Mouse (Mus musculus) lung, embryonic 15.5 days (tissue): ENCODE measurements around the gene Slc8a1. TPM values are rescaled to one million over a fixed set of nuclear protein-coding genes. Genes with fewer than 3 reads are reported as not detected.

ENCODE experiments used
- ATAC-seq: fragments of 200-750 bp; cut with Nextera tagmentation; 2 replicates; pipeline ENCODE4 v1.8.0; 2017; ENCODE audit warnings: moderate number of reproducible peaks, borderline replicate concordance; ENCODE audit not compliant: low FRiP score, low TSS enrichment; ENCODE audit errors: extremely low read depth
- H3K27ac ChIP-seq: fragments of 300-500 bp; sonication (generic); 2 replicates; pipeline ENCODE4 v1.5.1; 2015; ENCODE audit warnings: moderate library complexity, mild to moderate bottlenecking, inconsistent platforms
- H3K27me3 ChIP-seq: fragments of 300-500 bp; sonication (generic); 2 replicates; pipeline ENCODE4 v1.6.1; 2015; ENCODE audit warnings: inconsistent platforms
- H3K36me3 ChIP-seq: fragments of 300-500 bp; sonication (generic); 2 replicates; pipeline ENCODE4 v1.6.1; 2015; ENCODE audit warnings: inconsistent platforms
- H3K4me1 ChIP-seq: fragments of 300-500 bp; sonication (generic); 2 replicates; pipeline ENCODE4 v1.6.1; 2015; ENCODE audit warnings: inconsistent platforms
- H3K4me2 ChIP-seq: fragments of 300-500 bp; sonication (generic); 2 replicates; pipeline ENCODE4 v1.6.1; 2015; ENCODE audit warnings: inconsistent platforms, mild to moderate bottlenecking, moderate library complexity
- H3K4me3 ChIP-seq: fragments of 300-500 bp; sonication (generic); 2 replicates; pipeline ENCODE4 v1.5.1; 2015; ENCODE audit warnings: mild to moderate bottlenecking, inconsistent platforms
- H3K9ac ChIP-seq: fragments of 300-500 bp; sonication (generic); 2 replicates; pipeline ENCODE4 v1.6.1; 2015; ENCODE audit warnings: inconsistent platforms
- H3K9me3 ChIP-seq: fragments of 300-500 bp; sonication (generic); 2 replicates; pipeline ENCODE4 v1.6.1; 2016; ENCODE audit warnings: inconsistent platforms
- WGBS: fragments of 180-500 bp; shearing (Covaris S2); methylation state at CpG from one replicate; pipeline ENCODE4 v1.1.7; 2015; 5-methylcytosine and 5-hydroxymethylcytosine counted together
- polyA plus RNA-seq: library from polyadenylated mRNA; unstranded; fragments of >200 nt; fragmentation: Nextera tagmentation; extraction: Ambion mirVana; gene quantifications from 2 replicates; pipeline ENCODE4 v1.2.1, GENCODE M21; 2015

The Slc8a1 gene
- polyA plus RNA-seq, 1 experiment from 2014 or later, result 7.0 TPM

DNA sequence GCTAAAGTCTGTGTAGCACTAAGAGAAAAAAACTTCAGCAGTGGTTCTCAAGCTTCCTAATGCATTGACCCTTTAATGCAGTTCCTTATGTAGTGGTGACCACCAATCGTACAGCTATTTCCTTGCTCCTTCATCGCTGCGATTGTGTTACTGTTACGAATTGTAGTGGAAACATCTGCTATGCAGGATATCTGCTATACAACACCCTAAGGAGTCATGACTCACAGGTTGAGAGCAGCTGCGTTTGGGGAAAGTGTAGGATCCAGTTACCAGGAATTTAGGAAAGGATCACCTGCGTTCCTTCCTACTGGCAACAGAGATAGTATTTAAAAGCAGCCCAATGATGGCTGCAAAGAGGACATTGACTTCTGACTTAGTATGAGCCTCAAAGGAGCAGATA is 213.4 kb downstream of the Slc8a1 start:
- Histone ChIP-seq H3K27me3 (no peaks in the 10 kb centered on the region), H3K4me2 (no peak overlapping the region), H3K4me1 (no peaks in the 10 kb centered on the region; the same call in 1 of the 2 replicates), H3K9me3 (no peaks in the 10 kb centered on the region), H3K4me3 (no peak overlapping the region), H3K9ac (no peak overlapping the region), H3K36me3 (no peaks in the 10 kb centered on the region), H3K27ac (no peak overlapping the region)
- no peak for ATAC-seq
- WGBS, result 80% methylated on average over 6 of the region's 6 CpGs

- Histone ChIP-seq H3K36me3 (no peaks in the 10 kb centered on the region), H3K9ac (no peak overlapping the region), H3K27me3 (no peaks in the 10 kb centered on the region), H3K27ac (no peak overlapping the region), H3K9me3 (no peaks in the 10 kb centered on the region), H3K4me3 (no peak overlapping the region), H3K4me1 (no peaks in the 10 kb centered on the region), H3K4me2 (no peak overlapping the region)
- WGBS, result 77% methylated on average over 2 of the region's 2 CpGs
- no peak for ATAC-seq
Measured at GRCm38 (mm10) chr17:81523943-81524342, 214.2 kb downstream of the Slc8a1 start.

DNA sequence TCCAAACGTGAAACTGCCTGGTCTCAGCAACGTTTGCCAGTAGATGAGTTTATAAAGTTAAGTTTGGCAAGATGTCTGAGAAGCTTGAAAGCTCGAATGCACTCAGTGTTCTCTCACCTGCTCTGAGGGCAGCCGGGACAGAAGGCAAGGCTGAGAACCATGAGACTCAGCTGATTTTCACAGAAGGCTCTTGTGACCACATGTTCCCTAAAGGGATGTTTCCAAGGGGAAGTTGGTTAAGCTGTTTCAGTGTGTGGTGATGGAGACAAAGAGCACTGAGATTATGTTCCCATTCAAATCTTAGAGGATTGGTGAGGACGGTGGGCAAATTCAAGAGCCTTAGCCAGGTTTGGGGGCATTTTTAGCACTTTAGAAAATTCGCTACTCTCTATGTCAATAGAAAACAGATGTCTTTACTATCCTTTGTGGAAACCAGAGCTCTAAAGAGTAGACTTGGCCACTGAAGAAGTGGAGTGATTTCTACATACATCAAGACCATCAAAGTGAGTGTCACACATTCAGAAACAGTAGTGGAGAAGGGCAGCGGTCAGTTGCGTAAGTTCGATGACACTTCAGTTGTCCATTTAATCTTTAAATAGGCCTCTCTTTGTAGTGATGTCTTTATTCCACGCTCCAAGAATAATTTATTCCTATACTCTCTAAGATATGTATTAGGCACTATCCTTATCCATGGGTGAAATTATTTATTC is 219.7 kb downstream of the Slc8a1 start:
- H3K4me2 ChIP-seq, result no peak overlapping the region
- H3K36me3 ChIP-seq, result no peaks in the 10 kb centered on the region
- no peak overlapping the region for H3K27ac ChIP-seq
- no peaks in the 10 kb centered on the region for H3K9me3 ChIP-seq
- 86% methylated on average over 10 of the region's 10 CpGs for WGBS
- ATAC-seq, result no peak
- peaks cover 3% of the 10 kb centered on the region; the same call in 1 of the 2 replicates for H3K4me1 ChIP-seq
- no peak overlapping the region for H3K9ac ChIP-seq
- no peak overlapping the region for H3K4me3 ChIP-seq
- H3K27me3 ChIP-seq, result no peaks in the 10 kb centered on the region

GRCm38 (mm10) chr17:81516155-81516554 is 222.0 kb downstream of the Slc8a1 start:
- no peak overlapping the region for H3K9ac ChIP-seq
- 94% methylated on average over 4 of the region's 4 CpGs for WGBS
- no peaks in the 10 kb centered on the region for H3K27me3 ChIP-seq

GRCm38 (mm10) chr17:81514022-81514421 is 224.2 kb downstream of the Slc8a1 start:
- H3K9me3 ChIP-seq, result no peaks in the 10 kb centered on the region
- peaks cover 6% of the 10 kb centered on the region; the same call in 1 of the 2 replicates for H3K4me1 ChIP-seq
- no peak overlapping the region for H3K4me2 ChIP-seq
- H3K36me3 ChIP-seq, result no peaks in the 10 kb centered on the region
- no peak overlapping the region for H3K9ac ChIP-seq
- no peak overlapping the region for H3K27ac ChIP-seq
- 73% methylated on average over 4 of the region's 4 CpGs for WGBS
- ATAC-seq, result no peak
- no peaks in the 10 kb centered on the region for H3K27me3 ChIP-seq
- H3K4me3 ChIP-seq, result no peak overlapping the region

More at GRCm38 (mm10) chr17:81516155-81516554, 222.0 kb downstream of the Slc8a1 start:
- Histone ChIP-seq H3K4me2 (no peak overlapping the region), H3K36me3 (no peaks in the 10 kb centered on the region), H3K9me3 (no peaks in the 10 kb centered on the region), H3K4me1 (peaks cover 6% of the 10 kb centered on the region; the same call in 1 of the 2 replicates), H3K27ac (no peak overlapping the region), H3K4me3 (no peak overlapping the region)
- no peak for ATAC-seq

GRCm38 (mm10) chr17:81513368-81513958 is 224.7 kb downstream of the Slc8a1 start:
- Histone ChIP-seq H3K36me3 (no peaks in the 10 kb centered on the region), H3K9me3 (no peaks in the 10 kb centered on the region), H3K4me2 (no peak overlapping the region), H3K4me1 (peaks cover 6% of the 10 kb centered on the region; the same call in 1 of the 2 replicates), H3K27ac (no peak overlapping the region), H3K4me3 (no peak overlapping the region), H3K9ac (no peak overlapping the region), H3K27me3 (no peaks in the 10 kb centered on the region)
- 63% methylated on average over 6 of the region's 6 CpGs for WGBS
- ATAC-seq, result no peak

DNA sequence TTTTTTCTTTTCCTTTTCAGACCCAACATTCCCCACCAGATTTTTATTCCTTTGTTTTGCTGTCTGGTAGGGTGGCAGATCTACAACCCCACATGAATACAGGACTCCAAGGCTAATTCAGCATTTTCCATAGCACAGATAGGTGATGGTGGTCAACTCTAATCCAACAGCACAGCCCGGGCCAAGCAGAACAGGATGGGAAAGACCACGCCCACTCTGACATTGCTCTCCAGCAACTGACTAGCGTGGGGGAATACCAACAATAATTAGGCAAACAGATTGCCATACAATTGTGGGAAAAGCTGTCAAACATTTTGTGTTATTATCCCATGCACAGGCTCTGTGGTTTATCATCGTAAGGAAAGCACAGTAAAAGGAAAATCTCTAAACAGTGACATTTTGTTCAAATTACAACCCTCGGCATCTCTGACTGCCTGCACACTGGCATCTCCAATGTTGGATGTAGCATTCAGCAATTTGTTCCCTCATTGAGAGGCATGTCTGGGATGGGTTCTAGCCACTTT is 233.0 kb downstream of the Slc8a1 start:
- Histone ChIP-seq H3K27me3 (no peaks in the 10 kb centered on the region), H3K9me3 (no peaks in the 10 kb centered on the region), H3K27ac (no peak overlapping the region), H3K36me3 (no peaks in the 10 kb centered on the region), H3K4me3 (no peak overlapping the region), H3K4me2 (no peak overlapping the region), H3K9ac (no peak overlapping the region), H3K4me1 (peaks cover 11% of the 10 kb centered on the region)
- ATAC-seq, result no peak
- 77% methylated on average over 5 of the region's 5 CpGs for WGBS

DNA sequence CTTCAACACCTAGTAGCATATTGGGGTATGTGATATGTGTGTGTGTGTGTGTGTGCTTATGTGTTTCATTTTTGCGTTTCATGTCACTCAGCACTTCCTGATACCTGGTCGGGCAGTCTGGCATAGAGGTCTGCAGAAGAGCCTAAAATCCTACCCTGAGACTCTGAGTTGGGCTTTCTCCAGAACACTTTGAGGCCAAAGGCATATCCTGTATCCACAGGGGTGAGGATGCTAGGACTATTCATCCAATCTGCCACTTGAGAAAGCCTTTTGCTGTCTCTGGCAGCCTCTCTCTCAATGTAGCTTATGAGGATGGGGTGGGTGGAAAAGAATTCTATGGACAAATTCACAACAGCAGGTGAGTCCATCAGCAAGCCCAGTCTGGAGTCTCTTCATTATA is 234.1 kb downstream of the Slc8a1 start:
- Histone ChIP-seq H3K36me3 (no peaks in the 10 kb centered on the region), H3K9me3 (no peaks in the 10 kb centered on the region), H3K27ac (no peak overlapping the region), H3K27me3 (no peaks in the 10 kb centered on the region), H3K4me1 (peaks cover 11% of the 10 kb centered on the region), H3K9ac (no peak overlapping the region), H3K4me2 (no peak overlapping the region), H3K4me3 (no peak overlapping the region)
- 81% methylated on average over 2 of the region's 2 CpGs for WGBS
- ATAC-seq, result no peak

GRCm38 (mm10) chr17:81502732-81503131 is 235.4 kb downstream of the Slc8a1 start:
- ATAC-seq, result no peak
- no peak overlapping the region for H3K4me3 ChIP-seq
- H3K4me2 ChIP-seq, result no peak overlapping the region
- no peak overlapping the region for H3K9ac ChIP-seq
- H3K4me1 ChIP-seq, result peaks cover 11% of the 10 kb centered on the region
- H3K27ac ChIP-seq, result no peak overlapping the region
- H3K36me3 ChIP-seq, result no peaks in the 10 kb centered on the region
- no peaks in the 10 kb centered on the region for H3K27me3 ChIP-seq
- WGBS, result 77% methylated on average over 3 of the region's 3 CpGs
- H3K9me3 ChIP-seq, result no peaks in the 10 kb centered on the region

GRCm38 (mm10) chr17:81500686-81501407 is 237.3 kb downstream of the Slc8a1 start:
- Histone ChIP-seq H3K4me3 (no peak overlapping the region), H3K36me3 (no peaks in the 10 kb centered on the region), H3K4me1 (peaks cover 11% of the 10 kb centered on the region), H3K27me3 (no peaks in the 10 kb centered on the region), H3K9me3 (no peaks in the 10 kb centered on the region), H3K4me2 (no peak overlapping the region), H3K27ac (peak overlapping the region; percentile 65), H3K9ac (no peak overlapping the region)
- ATAC-seq, result peak; percentile 64
- WGBS, result 74% methylated on average over 5 of the region's 5 CpGs

DNA sequence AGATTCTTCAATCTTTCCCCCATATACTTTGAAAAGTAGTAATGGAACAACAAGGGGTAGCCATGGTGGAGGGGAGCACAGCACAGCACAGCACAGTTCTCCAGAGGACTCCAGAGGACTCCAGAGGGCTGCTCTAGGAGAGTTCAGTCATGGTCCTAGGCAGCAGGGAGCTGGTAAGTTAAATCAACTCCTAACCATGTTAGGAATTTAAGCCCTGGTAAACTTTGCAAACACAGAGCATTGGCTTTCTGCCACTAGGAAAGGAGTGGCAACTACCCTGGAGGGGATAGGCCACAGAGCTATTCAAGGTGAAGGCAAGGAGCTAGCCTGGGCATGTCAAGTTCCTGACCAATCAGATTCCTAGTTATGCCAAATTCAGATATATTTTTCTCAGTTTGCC is 240.3 kb downstream of the Slc8a1 start:
- Histone ChIP-seq H3K4me3 (no peak overlapping the region), H3K4me1 (peaks cover 12% of the 10 kb centered on the region), H3K27ac (0 out of 2 replicates have a peak overlapping the region, but pooled peaks have one; percentile 5), H3K9ac (no peak overlapping the region), H3K36me3 (no peaks in the 10 kb centered on the region), H3K9me3 (no peaks in the 10 kb centered on the region), H3K27me3 (no peaks in the 10 kb centered on the region), H3K4me2 (no peak overlapping the region)
- peak; percentile 75; the same call in 1 of the 2 replicates for ATAC-seq

DNA sequence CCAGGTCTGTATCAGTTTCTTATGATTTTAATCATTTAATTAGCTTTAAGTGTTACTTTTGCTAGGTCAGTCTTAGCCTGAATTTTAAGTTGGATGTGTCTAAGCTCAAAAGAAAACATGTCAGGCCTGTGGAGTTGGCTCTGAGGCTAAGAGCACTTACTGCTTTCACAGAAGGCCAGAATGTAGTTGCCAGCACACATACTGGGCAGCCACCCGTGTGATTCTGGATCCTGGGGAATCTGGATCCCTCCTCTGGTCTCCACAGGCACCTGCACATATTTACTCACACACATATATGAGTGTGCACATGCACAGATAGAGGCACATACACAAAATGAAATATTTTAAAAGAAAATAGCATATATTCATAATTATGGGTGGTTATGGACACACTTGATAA is 241.6 kb downstream of the Slc8a1 start:
- no peak overlapping the region for H3K27ac ChIP-seq
- WGBS, result 84% methylated on average over 1 of the region's 1 CpGs
- no peaks in the 10 kb centered on the region for H3K27me3 ChIP-seq
- H3K36me3 ChIP-seq, result no peaks in the 10 kb centered on the region
- H3K4me3 ChIP-seq, result no peak overlapping the region
- no peak for ATAC-seq
- H3K9me3 ChIP-seq, result no peaks in the 10 kb centered on the region
- H3K9ac ChIP-seq, result no peak overlapping the region
- H3K4me2 ChIP-seq, result no peak overlapping the region
- peaks cover 17% of the 10 kb centered on the region for H3K4me1 ChIP-seq
